In genomic region chr7:29313572-29314261, GRCm38 (mm10) we compare ENCODE assay signal across 15 mouse cellular contexts. TPM values are rescaled to one million over a fixed set of nuclear protein-coding genes. Genes with fewer than 3 reads are reported as not detected.
DNase-seq lines count a peak whose midpoint lies in the region; ATAC-seq and TF ChIP-seq lines count a peak whose summit lies in the region.
"Had no signal": no experiment of that assay in that cellular context is flagged by ENCODE, and none has a peak within 500 bp of the region (broad histone marks: within the 10 kb centered on the region; RNA-seq: fewer than 3 reads in every experiment).

No protein-coding gene starts in this region.

- ATAC-seq in hindbrain, embryonic 16.5 days = no peak
- no peak for ATAC-seq in neural tube, embryonic 12.5 days (ENCODE audit: low FRiP score, low read depth)
- ATAC-seq in CD4-positive, CD25-positive, alpha-beta regulatory T cell, adult 4 months = no peak
- ATAC-seq: Patski had no signal

- H3K27ac ChIP-seq in layer of hippocampus, adult 2 months = peak overlapping the region; percentile 98
- H3K27ac ChIP-seq in forebrain, embryonic 10.5 days = peak overlapping the region; percentile 95
- H3K27ac ChIP-seq in hindbrain, embryonic 16.5 days (ENCODE audit: low read depth, low read length) = peak overlapping the region; percentile 42; the same call in 1 of the 2 replicates
- no peak overlapping the region for H3K27ac ChIP-seq in neural tube, embryonic 12.5 days

- no peak for TF ChIP-seq CTCF in layer of hippocampus, adult 2 months (conservative IDR thresholded peaks at IDR 0.05)

- peaks cover 29% of the 10 kb centered on the region for H3K27me3 ChIP-seq in forebrain, embryonic 10.5 days (ENCODE audit: poor library complexity, severe bottlenecking)
- H3K27me3 ChIP-seq in hindbrain, embryonic 16.5 days (replicated peaks; ENCODE audit: control insufficient read depth, insufficient read depth, low read length) = no peaks in the 10 kb centered on the region
- peaks cover 8% of the 10 kb centered on the region for H3K27me3 ChIP-seq in neural tube, embryonic 12.5 days (replicated peaks)
- H3K27me3 ChIP-seq: Patski had no signal

- H3K36me3 ChIP-seq in forebrain, embryonic 10.5 days (replicated peaks) = peaks cover 61% of the 10 kb centered on the region
- H3K36me3 ChIP-seq in hindbrain, embryonic 16.5 days (ENCODE audit: control insufficient read depth, insufficient read depth, low read length) = peaks cover 7% of the 10 kb centered on the region; the same call in 1 of the 2 replicates
- peaks cover 42% of the 10 kb centered on the region for H3K36me3 ChIP-seq in neural tube, embryonic 12.5 days

- H3K4me2 ChIP-seq in hindbrain, embryonic 16.5 days (ENCODE audit: low read length) = peak overlapping the region; percentile 16
- peak overlapping the region; percentile 32 for H3K4me2 ChIP-seq in neural tube, embryonic 12.5 days (replicated peaks)
- H3K4me2 ChIP-seq: lung, embryonic 14.5 days had no signal

- H3K9ac ChIP-seq in hindbrain, embryonic 16.5 days (ENCODE audit: low read depth, low read length) = peak overlapping the region; percentile 39
- H3K9ac ChIP-seq in neural tube, embryonic 12.5 days = no peak overlapping the region
- H3K9ac ChIP-seq: lung, embryonic 14.5 days had no signal

- 57% methylated on average over 9 of the region's 9 CpGs for WGBS in forebrain, embryonic 10.5 days
- WGBS in hindbrain, embryonic 16.5 days = 45% methylated on average over 9 of the region's 9 CpGs
- WGBS in neural tube, embryonic 12.5 days = 43% methylated on average over 9 of the region's 9 CpGs

- H3K9me3 ChIP-seq in forebrain, embryonic 10.5 days = no peaks in the 10 kb centered on the region
- H3K9me3 ChIP-seq in hindbrain, embryonic 16.5 days (ENCODE audit: control insufficient read depth, low read length) = no peaks in the 10 kb centered on the region
- H3K9me3 ChIP-seq in neural tube, embryonic 12.5 days = no peaks in the 10 kb centered on the region

- H3K4me1 ChIP-seq in forebrain, embryonic 10.5 days = peaks cover 83% of the 10 kb centered on the region
- H3K4me1 ChIP-seq in hindbrain, embryonic 16.5 days (ENCODE audit: control insufficient read depth, insufficient read depth, low read depth, low read length) = peaks cover 74% of the 10 kb centered on the region
- peaks cover 77% of the 10 kb centered on the region for H3K4me1 ChIP-seq in neural tube, embryonic 12.5 days

- DNase-seq in layer of hippocampus, adult 2 months (ENCODE audit: low spot score in 2 of 2) = no peak
- DNase-seq in layer of hippocampus, adult 11-12 months (ENCODE audit: low spot score) = no peak
- no peak for DNase-seq in forebrain, embryonic 10.5 days (ENCODE audit: extremely low spot score, low spot score)
- no peak for DNase-seq in adrenal gland, postnatal 4 days (ENCODE audit: low spot score in 2 of 2)
- DNase-seq in Muller cell, postnatal 12 days (ENCODE audit: inconsistent ontology term) = no peak
- DNase-seq: heart, adult 11 months; left cerebral cortex, postnatal 4 days; lung, embryonic 14.5 days; thymus, adult 18-20 months had no signal

- H3K4me3 ChIP-seq in layer of hippocampus, adult 2 months = peak overlapping the region; percentile 41
- no peak overlapping the region for H3K4me3 ChIP-seq in forebrain, embryonic 10.5 days
- no peak overlapping the region for H3K4me3 ChIP-seq in hindbrain, embryonic 16.5 days (ENCODE audit: low read length)
- no peak overlapping the region for H3K4me3 ChIP-seq in neural tube, embryonic 12.5 days

RNA-seq across cellular contexts. Expression of gene Dpf1, which starts 10.0 kb away (rescaled TPM):
- 100 to 1,000 TPM; 106 to 113 TPM for total RNA-seq in layer of hippocampus, adult 2 months (2021)
- 39.1 and 42.7 TPM in 2 replicates for polyA plus RNA-seq in forebrain, embryonic 10.5 days (2016; fragmentation: Nextera tagmentation; extraction: Ambion mirVana)
- polyA plus RNA-seq in hindbrain, embryonic 16.5 days (2015; fragmentation: Nextera tagmentation; extraction: Ambion mirVana) = 166 and 173 TPM in 2 replicates
- 105 and 118 TPM in 2 replicates for polyA plus RNA-seq in neural tube, embryonic 12.5 days (2016; fragmentation: Nextera tagmentation; extraction: Ambion mirVana)
- 1 to 10 TPM; 5.0 to 5.7 TPM for total RNA-seq in adrenal gland, postnatal 4 days (2021)
- not detected for polyA plus RNA-seq in CD4-positive, CD25-positive, alpha-beta regulatory T cell, adult 4 months (2017; shearing (Covaris generic))

RNA-seq across cellular contexts. Expression of gene Ppp1r14a, which starts 24.6 kb away (rescaled TPM):
- total RNA-seq in layer of hippocampus, adult 2 months (2021) = 10 to 100 TPM; 20.8 to 21.6 TPM
- polyA plus RNA-seq in forebrain, embryonic 10.5 days (2016; fragmentation: Nextera tagmentation; extraction: Ambion mirVana) = 7.4 and 8.7 TPM in 2 replicates
- polyA plus RNA-seq in hindbrain, embryonic 16.5 days (2015; fragmentation: Nextera tagmentation; extraction: Ambion mirVana) = 2.8 and 2.9 TPM in 2 replicates
- 57.5 and 72.1 TPM in 2 replicates for polyA plus RNA-seq in neural tube, embryonic 12.5 days (2016; fragmentation: Nextera tagmentation; extraction: Ambion mirVana)
- 10 to 100 TPM; 14.3 to 15.0 TPM for total RNA-seq in adrenal gland, postnatal 4 days (2021)
- not detected for polyA plus RNA-seq in CD4-positive, CD25-positive, alpha-beta regulatory T cell, adult 4 months (2017; shearing (Covaris generic))
- total RNA-seq: megakaryocyte-erythroid progenitor cell, adult 5-6 weeks had no signal

RNA-seq across cellular contexts. Expression of gene Spint2, which starts 32.0 kb away (rescaled TPM):
- 10 to 100 TPM; 18.3 to 21.7 TPM for total RNA-seq in layer of hippocampus, adult 2 months (2021)
- 44.2 and 50.8 TPM in 2 replicates for polyA plus RNA-seq in forebrain, embryonic 10.5 days (2016; fragmentation: Nextera tagmentation; extraction: Ambion mirVana)
- polyA plus RNA-seq in hindbrain, embryonic 16.5 days (2015; fragmentation: Nextera tagmentation; extraction: Ambion mirVana) = 85.4 and 91.2 TPM in 2 replicates
- polyA plus RNA-seq in neural tube, embryonic 12.5 days (2016; fragmentation: Nextera tagmentation; extraction: Ambion mirVana) = 23.5 and 23.9 TPM in 2 replicates
- 10 to 100 TPM; 46.1 to 85.1 TPM for total RNA-seq in adrenal gland, postnatal 4 days (2021)
- polyA plus RNA-seq in CD4-positive, CD25-positive, alpha-beta regulatory T cell, adult 4 months (2017; shearing (Covaris generic)) = 10 to 100 TPM; 71.7 to 73.2 TPM
- polyA plus RNA-seq: C2C12 had no signal

Comparison
In these comparisons a context has a peak if more than half of its experiments do, and no peak if none do; other contexts are left out.
1. RNA of gene Dpf1, which starts 10.0 kb away (polyA plus RNA-seq): 166 to 173 TPM in hindbrain, embryonic 16.5 days, 105 to 118 TPM in neural tube, embryonic 12.5 days and 39.1 to 42.7 TPM in forebrain, embryonic 10.5 days; not detected in CD4-positive, CD25-positive, alpha-beta regulatory T cell, adult 4 months; every median in the first group is over 10 times any median in the second.